Mouse (Mus musculus) bone marrow macrophage, adult 2 months (primary cell): ENCODE data around the gene Tarbp2.

Source experiments
- CTCF ChIP-seq: IDR thresholded peaks from 2 replicates; pipeline ENCODE4 v1.5.1; 2012; ENCODE audit warnings: low read depth, mild to moderate bottlenecking, low read length, moderate library complexity
- POLR2A ChIP-seq: IDR thresholded peaks from 2 replicates; pipeline ENCODE4 v1.6.1; 2012; ENCODE audit warnings: mild to moderate bottlenecking, low read depth, low read length, borderline replicate concordance

- TF ChIP-seq POLR2A (no peak), CTCF (no peak)
Measured at GRCm38 (mm10) chr15:102471295-102471645, 46.7 kb upstream of the Tarbp2 start.
